Mouse (Mus musculus) spleen, postnatal 10 days (tissue): Measurements from ENCODE around the gene Arrdc2.

ENCODE experiments used
- DNase-seq, 2 experiments: peaks; one replicate each; pipeline ENCODE4 v3.0.0; 2021 to 2022; ENCODE audit warnings: low spot score in 2 of 2

Gene Arrdc2

GRCm38 (mm10) chr8:70789046-70789445 lies 50.5 kb downstream of the Arrdc2 start:
- no peak for DNase-seq

- no peak for DNase-seq
Measured at GRCm38 (mm10) chr8:70787941-70788667, 51.4 kb downstream of the Arrdc2 start.

- no peak for DNase-seq
Measured at GRCm38 (mm10) chr8:70787051-70787445, 52.5 kb downstream of the Arrdc2 start.

- DNase-seq = no peak
Measured at GRCm38 (mm10) chr8:70786291-70787050, 53.0 kb downstream of the Arrdc2 start.
